Mouse (Mus musculus): Measurements from ENCODE around the gene Olfr432. TPM values are rescaled to one million over a fixed set of nuclear protein-coding genes. Genes with fewer than 3 reads are reported as not detected.

The Olfr432 gene
- not detected in 2 replicates for polyA plus RNA-seq (2012; rRNA removed; ENCODE audit: low replicate concordance)

DNA sequence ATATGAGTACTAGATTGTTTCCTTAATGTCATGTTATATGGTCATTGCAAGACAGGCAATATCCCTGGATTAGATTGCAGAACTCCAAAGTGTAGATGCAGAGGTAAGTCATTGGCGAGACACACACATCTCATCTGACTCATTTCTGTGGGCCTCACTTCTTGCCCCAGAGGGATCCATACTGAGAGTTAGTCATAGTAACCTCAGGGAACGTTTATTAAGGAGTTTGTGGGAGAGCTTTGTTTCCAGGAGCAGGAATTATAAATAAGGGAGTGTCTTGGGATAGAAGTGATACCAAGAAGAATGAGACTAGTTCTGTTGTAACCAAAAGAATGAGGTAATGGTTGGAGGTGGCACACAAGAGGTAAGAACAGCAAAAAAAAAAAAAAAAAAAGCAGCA lies at the start of gene Olfr432:
Gene Olfr432, plus strand, starts transcription at position 313 of the 400 bp plus-strand sequence.

DNA sequence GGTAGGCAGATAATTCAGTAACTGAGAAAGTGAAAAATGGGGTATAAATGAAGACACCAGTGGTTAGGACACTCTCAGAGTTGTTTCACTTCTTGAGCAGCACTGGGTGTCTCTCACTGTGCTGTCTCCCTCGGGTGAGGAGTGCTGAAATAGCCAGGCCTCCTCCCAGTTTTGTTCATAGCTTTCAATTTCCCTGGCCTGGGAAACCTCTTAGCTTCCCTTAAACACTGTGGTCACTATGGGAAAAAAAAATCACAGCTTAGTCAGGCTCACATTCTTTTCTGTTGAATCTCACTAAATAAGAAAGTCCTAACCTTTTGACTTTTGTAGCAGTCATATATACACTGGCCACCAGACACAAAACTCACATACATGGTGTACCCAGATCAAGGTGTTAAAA lies 17.3 kb upstream of the Olfr432 start, which contains the start of gene Ifi205:
Gene Ifi205, minus strand, starts transcription at position 113 of the 400 bp plus-strand sequence.

GRCm38 (mm10) chr1:174040523-174041177 lies 8.4 kb upstream of the Olfr432 start, which contains the start of gene Olfr433:
TSS of gene Olfr433 (plus strand) at chr1:174040705.

DNA sequence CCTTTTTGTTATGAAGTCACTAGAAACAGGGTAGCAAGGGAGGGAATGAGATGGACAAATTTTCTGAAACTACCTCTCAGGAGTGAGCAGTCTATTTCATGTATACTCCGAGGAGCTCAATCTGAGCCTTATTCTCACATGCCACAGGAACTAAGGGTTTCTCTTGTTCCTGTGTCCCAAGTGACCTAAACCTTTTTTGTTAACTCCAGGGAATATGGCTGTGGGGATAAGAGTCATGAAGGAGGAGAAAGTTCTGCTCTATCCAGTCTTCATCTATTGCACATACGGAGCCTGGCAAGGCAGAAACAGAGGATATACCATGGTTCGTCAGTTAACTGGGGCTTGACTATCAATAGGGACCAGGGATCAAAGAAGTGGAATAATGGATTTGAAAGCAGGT lies 17.3 kb downstream of the Olfr432 start, which contains the start of gene Olfr430:
Gene Olfr430, plus strand, starts transcription at position 301 of the 400 bp plus-strand sequence.

GRCm38 (mm10) chr1:174084031-174084430 lies 35.0 kb downstream of the Olfr432 start, which contains the start of gene Olfr429:
TSS of gene Olfr429 (plus strand) at chr1:174084331.

DNA sequence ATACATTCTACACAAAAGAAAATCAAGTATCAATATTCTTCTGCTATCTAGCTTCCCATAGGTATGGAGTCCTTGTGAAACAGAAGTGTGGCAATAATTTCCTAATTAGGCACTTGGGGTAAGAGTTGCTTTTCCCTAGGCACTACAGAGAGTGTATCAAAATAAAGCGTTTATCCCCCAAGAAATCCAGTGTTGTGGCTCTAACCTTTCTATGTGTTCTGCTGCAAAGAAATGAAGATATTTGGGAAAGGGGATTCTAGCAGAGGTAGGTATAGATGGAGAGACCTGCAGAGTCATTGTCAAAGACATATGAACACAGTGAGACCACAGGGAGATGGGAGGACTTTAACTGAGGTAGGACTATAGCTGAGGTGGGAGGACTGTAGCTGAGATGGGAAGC lies 47.6 kb downstream of the Olfr432 start, which contains the start of gene Olfr427:
Gene Olfr427, plus strand, starts transcription at position 301 of the 400 bp plus-strand sequence.

Other genes starting within 250 kb of the Olfr432 start
- gene Ifi211, start 136.2 kb upstream of the Olfr432 start, polyA plus RNA-seq (2012; rRNA removed; ENCODE audit: low replicate concordance): not detected in 2 replicates
- gene Mndal, start 106.7 kb upstream of the Olfr432 start, polyA plus RNA-seq (2012; rRNA removed; ENCODE audit: low replicate concordance): 0.24 and 0.25 TPM in 2 replicates
- gene Ifi203, start 106.5 kb upstream of the Olfr432 start, polyA plus RNA-seq (2012; rRNA removed; ENCODE audit: low replicate concordance): 0.63 and 0.75 TPM in 2 replicates
- not detected in 2 replicates for gene Ifi202b, start 66.5 kb upstream of the Olfr432 start, polyA plus RNA-seq (2012; rRNA removed; ENCODE audit: low replicate concordance)
- gene Ifi205, start 17.4 kb upstream of the Olfr432 start, polyA plus RNA-seq (2012; rRNA removed; ENCODE audit: low replicate concordance): 0.07 and 0.09 TPM in 2 replicates
- 0.04 TPM in 1 of 2 replicates, not detected in the other for gene Olfr433, start 8.5 kb upstream of the Olfr432 start, polyA plus RNA-seq (2012; rRNA removed; ENCODE audit: low replicate concordance)
- not detected in 2 replicates for gene Olfr430, start 17.4 kb downstream of the Olfr432 start, polyA plus RNA-seq (2012; rRNA removed; ENCODE audit: low replicate concordance)
- gene Olfr429, start 35.1 kb downstream of the Olfr432 start, polyA plus RNA-seq (2012; rRNA removed; ENCODE audit: low replicate concordance): not detected in 2 replicates
- gene Olfr427, start 47.7 kb downstream of the Olfr432 start, polyA plus RNA-seq (2012; rRNA removed; ENCODE audit: low replicate concordance): not detected in 2 replicates
- gene Olfr231, start 72.0 kb downstream of the Olfr432 start, polyA plus RNA-seq (2012; rRNA removed; ENCODE audit: low replicate concordance): not detected in 2 replicates
- gene Olfr424, start 82.3 kb downstream of the Olfr432 start, polyA plus RNA-seq (2012; rRNA removed; ENCODE audit: low replicate concordance): not detected in 2 replicates
- not detected in 2 replicates for gene Olfr420, start 106.4 kb downstream of the Olfr432 start, polyA plus RNA-seq (2012; rRNA removed; ENCODE audit: low replicate concordance)
- gene Spta1, start 123.6 kb downstream of the Olfr432 start, polyA plus RNA-seq (2012; rRNA removed; ENCODE audit: low replicate concordance): not detected in 2 replicates
- not detected in 2 replicates for gene Olfr419, start 202.9 kb downstream of the Olfr432 start, polyA plus RNA-seq (2012; rRNA removed; ENCODE audit: low replicate concordance)

Data from duodenum, adult 2 months (tissue).